Mouse (Mus musculus) heart, adult 18-20 months (tissue): Measurements from ENCODE around the gene Hoxc5. TPM values are rescaled to one million over a fixed set of nuclear protein-coding genes. Genes with fewer than 3 reads are reported as not detected.

Source experiments
- DNase-seq, 2 experiments: peaks; one replicate each; pipeline ENCODE4 v3.0.0; 2021 to 2022; ENCODE audit warnings: mixed read lengths in 1 of 2
- total RNA-seq, 2 experiments: library from RNA; stranded (reverse); gene quantifications; 2 replicates each; pipeline ENCODE4 v1.2.3; 2021

Gene Hoxc5
- total RNA-seq, 2 experiments from 2014 or later, result 0.18 TPM; not detected in 1

GRCm38 (mm10) chr15:102990461-102991397, 23.5 kb downstream of the Hoxc5 start, which contains the start of gene Hoxc8:
TSS of gene Hoxc8 (plus strand) at chr15:102990607.
- no peak for DNase-seq

GRCm38 (mm10) chr15:102991782-102992181, 24.5 kb downstream of the Hoxc5 start:
- no peak for DNase-seq

GRCm38 (mm10) chr15:102992206-102992605, 25.0 kb downstream of the Hoxc5 start:
- no peak for DNase-seq

GRCm38 (mm10) chr15:102992863-102993262, 25.6 kb downstream of the Hoxc5 start:
- DNase-seq, result no peak

GRCm38 (mm10) chr15:102996548-102996947, 29.3 kb downstream of the Hoxc5 start:
- DNase-seq, result no peak

- no peak for DNase-seq
Measured at GRCm38 (mm10) chr15:102997431-102997830, 30.2 kb downstream of the Hoxc5 start.

- no peak for DNase-seq
Measured at GRCm38 (mm10) chr15:102997939-102998355, 30.7 kb downstream of the Hoxc5 start, which contains the start of gene Hoxc6. TSS of gene Hoxc6 (plus strand) at chr15:102998257.

- no peak for DNase-seq
Measured at GRCm38 (mm10) chr15:102998608-102999182, 31.5 kb downstream of the Hoxc5 start.

GRCm38 (mm10) chr15:102999183-102999831, 32.1 kb downstream of the Hoxc5 start:
- peak; percentile 78 to 80 for DNase-seq

- no peak for DNase-seq
Measured at GRCm38 (mm10) chr15:102999955-103000354, 32.7 kb downstream of the Hoxc5 start.

- DNase-seq, result no peak
Measured at GRCm38 (mm10) chr15:103000501-103000901, 33.3 kb downstream of the Hoxc5 start.

- no peak for DNase-seq
Measured at GRCm38 (mm10) chr15:103001370-103001769, 34.1 kb downstream of the Hoxc5 start.

- no peak for DNase-seq
Measured at GRCm38 (mm10) chr15:103002156-103002555, 34.9 kb downstream of the Hoxc5 start.

- no peak for DNase-seq
Measured at GRCm38 (mm10) chr15:103002821-103003448, 35.7 kb downstream of the Hoxc5 start.

GRCm38 (mm10) chr15:103005308-103005707, 38.1 kb downstream of the Hoxc5 start:
- DNase-seq, result no peak

- no peak for DNase-seq
Measured at GRCm38 (mm10) chr15:103005797-103006196, 38.6 kb downstream of the Hoxc5 start.

- DNase-seq, result no peak
Measured at GRCm38 (mm10) chr15:103006326-103006725, 39.1 kb downstream of the Hoxc5 start.

- DNase-seq, result no peak
Measured at GRCm38 (mm10) chr15:103009265-103010111, 42.2 kb downstream of the Hoxc5 start.

- no peak for DNase-seq
Measured at GRCm38 (mm10) chr15:103010112-103010846, 43.0 kb downstream of the Hoxc5 start.

- DNase-seq, result no peak
Measured at GRCm38 (mm10) chr15:103010847-103011555, 43.8 kb downstream of the Hoxc5 start.
